ENCODE assay signal across 11 mouse cellular contexts in the genomic region with DNA sequence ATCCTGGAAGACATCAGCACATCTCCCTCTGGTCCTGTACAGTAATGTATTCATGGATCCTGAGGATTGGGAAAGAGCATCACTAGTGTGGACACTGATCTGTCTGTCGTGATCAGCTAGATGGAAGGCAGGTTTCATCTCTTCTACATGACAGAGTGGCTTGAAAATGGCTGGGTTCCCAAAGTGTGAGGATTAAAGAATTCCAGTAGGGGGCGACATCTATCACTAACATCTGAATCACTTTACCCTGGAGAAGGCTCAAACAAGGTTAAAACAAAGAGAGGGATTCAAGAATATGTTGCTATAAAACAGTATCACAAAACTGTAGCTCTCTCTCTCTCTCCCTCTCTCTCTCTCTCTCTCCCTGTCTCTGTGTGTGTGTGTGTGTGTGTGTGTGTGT. TPM values are rescaled to one million over a fixed set of nuclear protein-coding genes. Genes with fewer than 3 reads are reported as not detected.
DNase-seq lines count a peak whose midpoint lies in the region; ATAC-seq and TF ChIP-seq lines count a peak whose summit lies in the region.
"Had no signal": no experiment of that assay in that cellular context is flagged by ENCODE, and none has a peak within 500 bp of the region (broad histone marks: within the 10 kb centered on the region; RNA-seq: fewer than 3 reads in every experiment).

No protein-coding gene starts in this region.

- no peak; the same call in 1 of the 2 replicates for TF ChIP-seq CTCF in forebrain, postnatal 0 days (IDR thresholded peaks at IDR 0.05; ENCODE audit: low read depth)
- TF ChIP-seq CTCF in liver, adult 2 months (IDR thresholded peaks at IDR 0.05; ENCODE audit: low read depth, low read length): no peak
- peak; percentile 55 for TF ChIP-seq CTCF in E14TG2a.4 (conservative IDR thresholded peaks at IDR 0.05; ENCODE audit: low read length)

- no peak overlapping the region for H3K4me2 ChIP-seq in forebrain, postnatal 0 days (ENCODE audit: low read depth)
- no peak overlapping the region for H3K4me2 ChIP-seq in forebrain, embryonic 15.5 days (replicated peaks)
- no peak overlapping the region for H3K4me2 ChIP-seq in liver, embryonic 12.5 days

- no peak overlapping the region for H3K9ac ChIP-seq in forebrain, postnatal 0 days
- no peak overlapping the region for H3K9ac ChIP-seq in forebrain, embryonic 15.5 days (replicated peaks)
- no peak overlapping the region for H3K9ac ChIP-seq in liver, adult 2 months (ENCODE audit: low read depth, low read length)
- H3K9ac ChIP-seq in liver, embryonic 12.5 days: no peak overlapping the region

- no peak overlapping the region for H3K27ac ChIP-seq in forebrain, postnatal 0 days (ENCODE audit: low read depth, low read length)
- H3K27ac ChIP-seq in forebrain, embryonic 15.5 days (replicated peaks): no peak overlapping the region
- H3K27ac ChIP-seq in liver, adult 2 months (replicated peaks; ENCODE audit: insufficient read depth, low read depth, low read length): no peak overlapping the region
- no peak overlapping the region for H3K27ac ChIP-seq in liver, embryonic 12.5 days

- H3K27me3 ChIP-seq in forebrain, postnatal 0 days (ENCODE audit: insufficient read depth, low read length): no peaks in the 10 kb centered on the region
- H3K27me3 ChIP-seq in forebrain, embryonic 15.5 days: no peaks in the 10 kb centered on the region
- H3K27me3 ChIP-seq in liver, adult 2 months (ENCODE audit: control insufficient read depth, insufficient read depth, low read length): no peaks in the 10 kb centered on the region
- no peaks in the 10 kb centered on the region for H3K27me3 ChIP-seq in liver, embryonic 12.5 days (replicated peaks)
- no peaks in the 10 kb centered on the region for H3K27me3 ChIP-seq in E14TG2a.4 (ENCODE audit: insufficient read depth, low read length)

- H3K9me3 ChIP-seq in forebrain, postnatal 0 days (ENCODE audit: low read length): no peaks in the 10 kb centered on the region
- no peaks in the 10 kb centered on the region for H3K9me3 ChIP-seq in forebrain, embryonic 15.5 days
- no peaks in the 10 kb centered on the region for H3K9me3 ChIP-seq in liver, embryonic 12.5 days (replicated peaks)
- peaks cover 10% of the 10 kb centered on the region for H3K9me3 ChIP-seq in E14TG2a.4 (ENCODE audit: low read length)

- ATAC-seq in forebrain, postnatal 0 days: no peak
- ATAC-seq in forebrain, embryonic 15.5 days (replicated peaks): no peak; the same call in 1 of the 2 replicates
- ATAC-seq in liver, embryonic 12.5 days: no peak
- no peak for ATAC-seq in activated CD4-positive, CD25-positive, alpha-beta regulatory T cell, adult 4 months

- H3K79me2 ChIP-seq in liver, adult 2 months (ENCODE audit: control insufficient read depth, insufficient read depth, low read length): no peaks in the 10 kb centered on the region

- no peaks in the 10 kb centered on the region for H3K36me3 ChIP-seq in forebrain, postnatal 0 days (ENCODE audit: insufficient read depth)
- no peaks in the 10 kb centered on the region for H3K36me3 ChIP-seq in forebrain, embryonic 15.5 days
- H3K36me3 ChIP-seq in liver, adult 2 months (ENCODE audit: control insufficient read depth, insufficient read depth, low read length): no peaks in the 10 kb centered on the region
- no peaks in the 10 kb centered on the region for H3K36me3 ChIP-seq in liver, embryonic 12.5 days
- H3K36me3 ChIP-seq in E14TG2a.4 (ENCODE audit: insufficient read depth, low read length): no peaks in the 10 kb centered on the region

- H3K4me1 ChIP-seq in forebrain, postnatal 0 days (ENCODE audit: insufficient read depth): no peaks in the 10 kb centered on the region
- no peaks in the 10 kb centered on the region for H3K4me1 ChIP-seq in forebrain, embryonic 15.5 days
- no peaks in the 10 kb centered on the region for H3K4me1 ChIP-seq in liver, adult 2 months (ENCODE audit: control insufficient read depth, insufficient read depth, low read length)
- H3K4me1 ChIP-seq in liver, embryonic 12.5 days: no peaks in the 10 kb centered on the region
- H3K4me1 ChIP-seq in E14TG2a.4 (replicated peaks; ENCODE audit: low read depth, low read length): no peaks in the 10 kb centered on the region

- no peak overlapping the region for H3K4me3 ChIP-seq in forebrain, postnatal 0 days (ENCODE audit: low read depth, low read length)
- no peak overlapping the region for H3K4me3 ChIP-seq in forebrain, embryonic 15.5 days
- H3K4me3 ChIP-seq in liver, adult 2 months (ENCODE audit: insufficient read depth, low read depth, low read length): no peak overlapping the region
- no peak overlapping the region for H3K4me3 ChIP-seq in liver, embryonic 12.5 days
- no peak overlapping the region for H3K4me3 ChIP-seq in E14TG2a.4 (replicated peaks; ENCODE audit: low read length)

- WGBS in forebrain, postnatal 0 days: 23% methylated on average over 2 of the region's 2 CpGs
- 26% methylated on average over 2 of the region's 2 CpGs for WGBS in forebrain, embryonic 15.5 days
- 25% methylated on average over 2 of the region's 2 CpGs for WGBS in liver, adult 2 months
- 16% methylated on average over 2 of the region's 2 CpGs for WGBS in liver, embryonic 12.5 days (ENCODE audit: insufficient replicate concordance)

- DNase-seq in forebrain, postnatal 0 days: peak; percentile 52
- peak; percentile 36 for DNase-seq in liver, adult 2 months (ENCODE audit: extremely low read depth, low read depth, low spot score)
- DNase-seq in embryo, embryonic 10.5 days (ENCODE audit: low spot score): peak; percentile 58
- no peak for DNase-seq in ovary, adult 18-20 months (ENCODE audit: low spot score)
- DNase-seq: thymus, postnatal 36 days had no signal

- no peak for TF ChIP-seq POLR2A in liver, adult 2 months (IDR thresholded peaks at IDR 0.05; ENCODE audit: extremely low read depth, insufficient read depth, low read length)

RNA-seq across cellular contexts. Expression of a gene that starts 17.2 kb away (rescaled TPM):
- total RNA-seq in forebrain, postnatal 0 days (2014; rRNA removed): 30.7 and 36.7 TPM in 2 replicates
- 25.9 and 37.1 TPM in 2 replicates for polyA plus RNA-seq in forebrain, postnatal 0 days (2015; fragmentation: Nextera tagmentation; extraction: Ambion mirVana)
- polyA plus RNA-seq in forebrain, embryonic 15.5 days (2015; fragmentation: Nextera tagmentation; extraction: Ambion mirVana): 17.3 and 18.8 TPM in 2 replicates
- total RNA-seq in liver, adult 2 months (2014; rRNA removed): 0.09 and 0.20 TPM in 2 replicates
- 0.17 and 0.35 TPM in 2 replicates for polyA plus RNA-seq in liver, adult 2 months (2012; rRNA removed)
- polyA plus RNA-seq in liver, embryonic 12.5 days (2016; fragmentation: Nextera tagmentation; extraction: Ambion mirVana): 0.79 and 1.3 TPM in 2 replicates
- not detected for polyA plus RNA-seq in activated CD4-positive, CD25-positive, alpha-beta regulatory T cell, adult 4 months (2017; shearing (Covaris generic))

RNA-seq across cellular contexts. Expression of a gene that starts 32.7 kb away (rescaled TPM):
- total RNA-seq in forebrain, postnatal 0 days (2014; rRNA removed): not detected in 2 replicates
- 0.11 TPM in 1 of 2 replicates, not detected in the other for polyA plus RNA-seq in forebrain, postnatal 0 days (2015; fragmentation: Nextera tagmentation; extraction: Ambion mirVana)
- polyA plus RNA-seq in forebrain, embryonic 15.5 days (2015; fragmentation: Nextera tagmentation; extraction: Ambion mirVana): 0.09 TPM in 1 of 2 replicates, not detected in the other
- total RNA-seq in liver, adult 2 months (2014; rRNA removed): 19.6 and 48.2 TPM in 2 replicates
- polyA plus RNA-seq in liver, adult 2 months (2012; rRNA removed): 5.6 and 6.9 TPM in 2 replicates
- polyA plus RNA-seq in liver, embryonic 12.5 days (2016; fragmentation: Nextera tagmentation; extraction: Ambion mirVana): 8.4 and 8.5 TPM in 2 replicates
- under 1 TPM in 1 of 2 experiments, not detected in 1; 0.12 TPM for polyA plus RNA-seq in activated CD4-positive, CD25-positive, alpha-beta regulatory T cell, adult 4 months (2017; shearing (Covaris generic))
- total RNA-seq: layer of hippocampus, postnatal 36 days had no signal
- polyA plus RNA-seq: gonadal fat pad, adult 2 months had no signal
